Mouse (Mus musculus): ENCODE results near the gene Isg20. TPM values are rescaled to one million over a fixed set of nuclear protein-coding genes. Genes with fewer than 3 reads are reported as not detected.

Isg20 gene
- polyA plus RNA-seq, 1 experiment from 2014 or later, result 5.8 TPM

DNA sequence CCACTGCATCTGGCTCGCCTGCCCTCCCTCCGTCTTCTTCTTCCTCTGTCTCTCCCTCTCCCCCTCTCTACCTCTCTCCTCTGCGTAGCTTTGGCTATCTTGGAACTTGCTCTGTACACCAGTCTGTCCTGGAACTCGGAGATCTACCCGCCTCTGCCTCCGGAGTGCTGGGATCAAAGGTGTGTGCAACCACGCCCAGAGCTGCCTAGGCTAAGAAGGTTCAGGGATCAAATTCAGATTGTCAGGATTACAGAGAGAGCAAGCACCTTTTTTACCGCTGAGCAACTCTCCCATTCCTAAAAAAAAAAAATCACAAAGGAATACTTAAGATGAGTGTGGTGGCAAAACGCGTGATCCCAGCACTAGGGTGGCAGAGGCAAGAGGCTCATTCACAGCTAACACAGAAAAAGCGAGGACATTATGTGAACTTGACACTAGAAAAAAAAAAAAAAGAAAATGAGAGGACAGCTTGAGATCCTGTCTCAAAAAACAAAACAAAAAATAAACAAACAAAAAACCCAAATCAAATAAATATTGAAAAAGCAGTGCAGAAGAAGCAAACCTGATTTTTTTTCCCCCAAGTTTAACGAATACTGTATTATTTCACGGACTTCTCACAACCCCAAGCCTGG is 18.1 kb upstream of the Isg20 start:
- Histone ChIP-seq H3K9ac (ENCODE audit: low read depth, low read length) (peak overlapping the region; percentile 47; the same call in 1 of the 2 replicates), H3K4me1 (replicated peaks; ENCODE audit: control insufficient read depth, insufficient read depth, low read length) (peaks cover 17% of the 10 kb centered on the region), H3K27me3 (replicated peaks; ENCODE audit: control insufficient read depth, insufficient read depth, low read length) (0 out of 2 replicates have a peak, but pooled peaks cover 2% of the 10 kb centered on the region), H3K36me3 (ENCODE audit: control insufficient read depth, insufficient read depth, low read length) (peaks cover 9% of the 10 kb centered on the region; the same call in 1 of the 2 replicates), H3K4me3 (ENCODE audit: low read depth, low read length) (peak overlapping the region; percentile 84), H3K4me2 (peak overlapping the region; percentile 92), H3K27ac (ENCODE audit: low read depth, low read length) (0 out of 2 replicates have a peak overlapping the region, but pooled peaks have one; percentile 7), H3K9me3 (ENCODE audit: control insufficient read depth, low read length) (no peaks in the 10 kb centered on the region)
- ATAC-seq (replicated peaks; ENCODE audit: low FRiP score) (no peak), DNase-seq (ENCODE audit: low spot score) (no peak)
- WGBS, result 34% methylated on average over 13 of the region's 13 CpGs

DNA sequence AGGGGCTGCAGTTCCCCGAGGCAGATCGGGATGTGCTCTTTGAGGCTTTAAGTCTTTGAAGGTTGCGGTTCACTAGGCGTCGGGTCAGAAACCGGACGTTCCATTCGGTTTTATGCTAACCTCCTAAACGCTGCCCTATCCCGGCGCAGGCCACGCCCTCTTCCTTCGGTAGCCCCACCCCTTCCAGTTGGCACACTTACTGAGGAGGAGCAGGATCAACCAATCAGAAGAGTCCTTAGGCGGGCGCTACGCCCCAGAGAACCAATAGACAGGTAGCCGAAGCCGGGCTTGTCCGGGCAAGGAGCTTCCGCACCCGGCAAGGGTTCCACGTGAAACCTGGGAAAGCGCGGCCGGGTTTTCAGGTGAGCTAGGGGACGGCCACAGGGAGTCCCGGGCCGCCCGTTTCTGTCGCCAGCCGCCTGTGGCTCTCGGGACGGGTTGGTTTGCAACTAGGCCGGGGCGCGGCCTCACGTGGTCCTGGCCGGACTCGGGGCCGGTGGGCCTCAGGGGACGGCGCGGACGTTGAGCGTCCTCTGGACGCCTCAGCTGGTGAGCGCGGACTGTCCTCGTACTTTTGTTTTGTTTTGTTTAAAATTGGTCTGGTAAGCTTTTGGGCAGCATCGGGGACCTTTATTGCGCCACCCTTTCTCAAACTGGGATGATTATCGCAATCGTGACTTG is 17.4 kb upstream of the Isg20 start, which contains the start of gene Aen:
Gene Aen, plus strand, starts transcription at position 202 of the 681 bp plus-strand sequence.
- DNase-seq (ENCODE audit: low spot score), result peak; percentile 92
- ATAC-seq (replicated peaks; ENCODE audit: low FRiP score), result peak; percentile 96
- H3K27ac ChIP-seq (ENCODE audit: low read depth, low read length), result 0 out of 2 replicates have a peak within 1 kb of the TSS, but pooled peaks have one; percentile 20

DNA sequence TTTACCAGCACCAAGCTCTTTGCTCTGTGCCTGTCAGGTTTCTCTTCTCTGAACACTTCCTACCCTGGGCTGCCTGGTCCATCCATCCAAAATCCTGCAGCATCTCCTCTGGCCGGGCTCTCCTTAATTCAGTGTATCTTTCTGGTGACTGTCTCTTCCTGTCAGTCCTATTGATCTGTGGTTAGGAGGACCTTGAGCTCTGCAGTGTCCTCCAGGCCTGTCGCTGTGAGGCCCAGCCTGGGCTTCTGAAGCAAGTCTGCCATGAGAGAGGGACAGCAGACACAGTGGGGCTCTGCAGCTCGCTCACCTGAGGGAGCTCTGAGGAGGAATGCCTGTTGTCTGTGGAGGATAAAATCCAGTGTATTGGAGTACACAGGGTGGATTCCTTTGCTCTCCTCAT is 15.7 kb upstream of the Isg20 start:
- Histone ChIP-seq H3K4me1 (replicated peaks; ENCODE audit: control insufficient read depth, insufficient read depth, low read length) (peaks cover 17% of the 10 kb centered on the region), H3K4me2 (peak overlapping the region; percentile 92), H3K9me3 (ENCODE audit: control insufficient read depth, low read length) (no peaks in the 10 kb centered on the region), H3K4me3 (ENCODE audit: low read depth, low read length) (peak overlapping the region; percentile 7; the same call in 1 of the 2 replicates), H3K27ac (ENCODE audit: low read depth, low read length) (no peak overlapping the region), H3K27me3 (replicated peaks; ENCODE audit: control insufficient read depth, insufficient read depth, low read length) (no peaks in the 10 kb centered on the region), H3K9ac (ENCODE audit: low read depth, low read length) (no peak overlapping the region), H3K36me3 (ENCODE audit: control insufficient read depth, insufficient read depth, low read length) (peaks cover 12% of the 10 kb centered on the region)
- ATAC-seq (replicated peaks; ENCODE audit: low FRiP score), result no peak
- 77% methylated on average over 3 of the region's 3 CpGs for WGBS
- DNase-seq (ENCODE audit: low spot score), result no peak

More for the DNA sequence above, 17.4 kb upstream of the Isg20 start, which contains the start of gene Aen:
- WGBS, result 1% methylated on average over 53 of the region's 53 CpGs
- Histone ChIP-seq H3K36me3 (ENCODE audit: control insufficient read depth, insufficient read depth, low read length) (peaks cover 9% of the 10 kb centered on the region; the same call in 1 of the 2 replicates), H3K4me1 (replicated peaks; ENCODE audit: control insufficient read depth, insufficient read depth, low read length) (peaks cover 17% of the 10 kb centered on the region), H3K4me3 (ENCODE audit: low read depth, low read length) (peak within 1 kb of the TSS; percentile 84), H3K9me3 (ENCODE audit: control insufficient read depth, low read length) (no peaks in the 10 kb centered on the region), H3K4me2 (peak within 1 kb of the TSS; percentile 92), H3K9ac (ENCODE audit: low read depth, low read length) (peak within 1 kb of the TSS; percentile 82), H3K27me3 (replicated peaks; ENCODE audit: control insufficient read depth, insufficient read depth, low read length) (no peaks in the 10 kb centered on the region)

DNA sequence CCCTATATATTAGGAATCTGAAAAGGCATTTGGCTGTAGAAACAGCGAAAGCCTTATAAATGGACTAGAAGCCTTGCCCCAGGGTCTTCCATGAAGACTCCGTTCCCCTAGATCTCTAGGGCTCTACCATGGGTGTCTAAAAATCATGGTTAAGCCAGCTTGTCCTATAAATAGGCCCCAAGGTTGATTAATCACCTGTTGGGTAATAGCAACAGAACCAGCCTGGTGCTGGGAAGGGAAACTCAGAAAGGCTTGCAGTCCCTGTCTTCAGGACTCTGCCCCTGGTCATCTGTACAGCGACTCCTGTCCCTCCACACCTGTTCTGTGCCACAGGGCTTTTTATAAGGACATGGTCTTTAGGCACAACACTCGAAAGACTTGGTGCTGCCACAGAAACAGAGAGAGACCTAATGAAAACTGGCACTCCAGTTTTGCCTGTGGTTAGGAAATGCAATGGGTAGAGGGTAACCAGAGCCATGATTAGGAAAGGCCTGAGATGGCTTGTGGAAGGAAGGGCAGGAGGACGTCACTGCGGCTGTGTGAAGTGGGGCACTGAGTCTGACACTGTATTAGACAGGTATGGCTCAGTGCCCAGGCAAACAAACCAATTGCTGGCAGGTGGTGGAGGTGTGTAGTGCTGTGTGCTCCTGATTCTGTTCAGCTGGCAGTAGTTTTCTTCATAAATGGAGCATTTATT is 9.9 kb upstream of the Isg20 start:
- WGBS, result 91% methylated on average over 6 of the region's 6 CpGs
- Histone ChIP-seq H3K27ac (ENCODE audit: low read depth, low read length) (no peak overlapping the region), H3K4me2 (no peak overlapping the region), H3K4me3 (ENCODE audit: low read depth, low read length) (no peak overlapping the region), H3K9me3 (ENCODE audit: control insufficient read depth, low read length) (no peaks in the 10 kb centered on the region), H3K9ac (ENCODE audit: low read depth, low read length) (no peak overlapping the region), H3K36me3 (ENCODE audit: control insufficient read depth, insufficient read depth, low read length) (peaks cover 35% of the 10 kb centered on the region), H3K27me3 (replicated peaks; ENCODE audit: control insufficient read depth, insufficient read depth, low read length) (no peaks in the 10 kb centered on the region), H3K4me1 (replicated peaks; ENCODE audit: control insufficient read depth, insufficient read depth, low read length) (no peaks in the 10 kb centered on the region)
- no peak for DNase-seq (ENCODE audit: low spot score)
- no peak for ATAC-seq (replicated peaks; ENCODE audit: low FRiP score)

GRCm38 (mm10) chr7:78904175-78904574 is 9.0 kb upstream of the Isg20 start:
- H3K9ac ChIP-seq (ENCODE audit: low read depth, low read length), result no peak overlapping the region
- H3K4me2 ChIP-seq, result no peak overlapping the region
- peaks cover 34% of the 10 kb centered on the region for H3K36me3 ChIP-seq (ENCODE audit: control insufficient read depth, insufficient read depth, low read length)
- no peak for DNase-seq (ENCODE audit: low spot score)
- ATAC-seq (replicated peaks; ENCODE audit: low FRiP score), result no peak
- no peak overlapping the region for H3K4me3 ChIP-seq (ENCODE audit: low read depth, low read length)
- WGBS, result 90% methylated on average over 2 of the region's 2 CpGs
- no peaks in the 10 kb centered on the region for H3K4me1 ChIP-seq (replicated peaks; ENCODE audit: control insufficient read depth, insufficient read depth, low read length)
- no peak overlapping the region for H3K27ac ChIP-seq (ENCODE audit: low read depth, low read length)
- no peaks in the 10 kb centered on the region for H3K9me3 ChIP-seq (ENCODE audit: control insufficient read depth, low read length)
- H3K27me3 ChIP-seq (replicated peaks; ENCODE audit: control insufficient read depth, insufficient read depth, low read length), result no peaks in the 10 kb centered on the region

DNA sequence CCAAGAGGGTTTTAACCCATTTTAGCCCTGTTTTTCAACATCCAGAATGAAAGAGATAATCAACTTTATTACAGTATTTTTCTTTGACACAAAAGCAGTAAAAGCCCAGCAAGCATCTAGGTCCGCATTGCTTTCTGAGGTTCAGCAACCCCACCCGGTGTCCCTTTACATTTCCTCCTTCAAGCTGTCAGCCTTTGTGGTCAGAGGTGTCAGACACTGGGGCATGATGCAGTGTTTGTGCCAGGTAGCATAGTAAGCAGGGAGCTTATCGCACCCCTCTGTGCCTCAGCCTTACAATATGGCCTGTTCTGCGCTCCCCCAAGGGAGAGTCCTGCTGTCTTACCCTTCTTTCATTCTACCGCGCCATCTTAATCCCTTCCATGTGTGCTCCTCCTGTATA is 4.2 kb upstream of the Isg20 start:
- Histone ChIP-seq H3K36me3 (ENCODE audit: control insufficient read depth, insufficient read depth, low read length) (peaks cover 26% of the 10 kb centered on the region), H3K27me3 (replicated peaks; ENCODE audit: control insufficient read depth, insufficient read depth, low read length) (no peaks in the 10 kb centered on the region), H3K9ac (ENCODE audit: low read depth, low read length) (no peak overlapping the region), H3K9me3 (ENCODE audit: control insufficient read depth, low read length) (no peaks in the 10 kb centered on the region), H3K4me2 (no peak overlapping the region), H3K4me3 (ENCODE audit: low read depth, low read length) (no peak overlapping the region), H3K27ac (ENCODE audit: low read depth, low read length) (no peak overlapping the region), H3K4me1 (replicated peaks; ENCODE audit: control insufficient read depth, insufficient read depth, low read length) (peaks cover 15% of the 10 kb centered on the region)
- DNase-seq (ENCODE audit: low spot score) (no peak), ATAC-seq (replicated peaks; ENCODE audit: low FRiP score) (no peak)
- WGBS, result 82% methylated on average over 6 of the region's 6 CpGs

GRCm38 (mm10) chr7:78910336-78911098 is 2.7 kb upstream of the Isg20 start:
- ATAC-seq (replicated peaks; ENCODE audit: low FRiP score) (0 out of 2 replicates have a peak, but pooled peaks have one; percentile 11), DNase-seq (ENCODE audit: low spot score) (no peak)
- WGBS, result 46% methylated on average over 6 of the region's 6 CpGs
- Histone ChIP-seq H3K4me2 (no peak overlapping the region), H3K27me3 (replicated peaks; ENCODE audit: control insufficient read depth, insufficient read depth, low read length) (no peaks in the 10 kb centered on the region), H3K36me3 (ENCODE audit: control insufficient read depth, insufficient read depth, low read length) (peaks cover 19% of the 10 kb centered on the region), H3K27ac (ENCODE audit: low read depth, low read length) (no peak overlapping the region), H3K4me3 (ENCODE audit: low read depth, low read length) (no peak overlapping the region), H3K9ac (ENCODE audit: low read depth, low read length) (no peak overlapping the region), H3K9me3 (ENCODE audit: control insufficient read depth, low read length) (no peaks in the 10 kb centered on the region), H3K4me1 (replicated peaks; ENCODE audit: control insufficient read depth, insufficient read depth, low read length) (peaks cover 17% of the 10 kb centered on the region)

DNA sequence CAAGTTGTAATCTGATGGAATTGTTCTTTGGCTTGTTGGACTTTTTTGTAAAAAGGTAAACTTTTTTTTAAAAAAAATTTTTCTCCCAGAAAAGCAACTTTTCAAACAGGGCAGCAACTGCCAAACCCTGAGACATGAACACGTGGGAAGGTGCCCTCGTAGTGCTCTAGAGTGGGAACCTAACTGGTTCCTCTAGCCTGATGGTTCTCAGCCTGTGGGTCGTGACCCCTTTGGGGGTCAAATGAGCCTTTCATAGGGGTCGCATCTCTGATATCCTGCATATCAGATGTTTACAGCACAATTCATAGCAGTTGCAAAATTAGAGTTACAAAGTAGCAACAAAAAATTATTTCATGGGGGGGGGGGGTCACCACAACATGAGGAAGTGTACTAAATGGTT is 2.0 kb upstream of the Isg20 start:
- Histone ChIP-seq H3K36me3 (ENCODE audit: control insufficient read depth, insufficient read depth, low read length) (peaks cover 13% of the 10 kb centered on the region), H3K4me2 (no peak overlapping the region), H3K9ac (ENCODE audit: low read depth, low read length) (no peak overlapping the region), H3K27ac (ENCODE audit: low read depth, low read length) (no peak overlapping the region), H3K27me3 (replicated peaks; ENCODE audit: control insufficient read depth, insufficient read depth, low read length) (no peaks in the 10 kb centered on the region), H3K4me1 (replicated peaks; ENCODE audit: control insufficient read depth, insufficient read depth, low read length) (peaks cover 17% of the 10 kb centered on the region), H3K9me3 (ENCODE audit: control insufficient read depth, low read length) (no peaks in the 10 kb centered on the region), H3K4me3 (ENCODE audit: low read depth, low read length) (no peak overlapping the region)
- no peak for ATAC-seq (replicated peaks; ENCODE audit: low FRiP score)
- WGBS, result 77% methylated on average over 4 of the region's 4 CpGs
- no peak for DNase-seq (ENCODE audit: low spot score)
